Mouse (Mus musculus): ENCODE results near the gene Klf6. TPM values are rescaled to one million over a fixed set of nuclear protein-coding genes. Genes with fewer than 3 reads are reported as not detected.

Klf6 gene
- polyA plus RNA-seq, 1 experiment from 2014 or later = 23.9 TPM

GRCm38 (mm10) chr13:5897176-5897959 lies 36.1 kb downstream of the Klf6 start:
- Histone ChIP-seq H3K4me1 (ENCODE audit: control insufficient read depth, insufficient read depth, low read length) (no peaks in the 10 kb centered on the region), H3K4me3 (ENCODE audit: low read depth, low read length) (no peak overlapping the region), H3K27ac (replicated peaks; ENCODE audit: low read depth, low read length) (no peak overlapping the region), H3K9me3 (ENCODE audit: control insufficient read depth, low read length) (no peaks in the 10 kb centered on the region), H3K9ac (ENCODE audit: low read length) (no peak overlapping the region), H3K36me3 (ENCODE audit: control insufficient read depth, insufficient read depth, low read length) (no peaks in the 10 kb centered on the region), H3K4me2 (ENCODE audit: low read depth, severe bottlenecking) (no peak overlapping the region), H3K27me3 (ENCODE audit: control insufficient read depth, insufficient read depth, low read length) (no peaks in the 10 kb centered on the region)
- ATAC-seq (ENCODE audit: insufficient number of reproducible peaks, low FRiP score, low TSS enrichment, low read depth) (no peak), DNase-seq (ENCODE audit: low spot score) (no peak)
- 62% methylated on average over 14 of the region's 14 CpGs for WGBS

GRCm38 (mm10) chr13:5899021-5899420 lies 37.7 kb downstream of the Klf6 start:
- Histone ChIP-seq H3K4me1 (ENCODE audit: control insufficient read depth, insufficient read depth, low read length) (no peaks in the 10 kb centered on the region), H3K27me3 (ENCODE audit: control insufficient read depth, insufficient read depth, low read length) (no peaks in the 10 kb centered on the region), H3K27ac (replicated peaks; ENCODE audit: low read depth, low read length) (no peak overlapping the region), H3K36me3 (ENCODE audit: control insufficient read depth, insufficient read depth, low read length) (no peaks in the 10 kb centered on the region), H3K4me2 (ENCODE audit: low read depth, severe bottlenecking) (no peak overlapping the region), H3K4me3 (ENCODE audit: low read depth, low read length) (no peak overlapping the region), H3K9ac (ENCODE audit: low read length) (no peak overlapping the region), H3K9me3 (ENCODE audit: control insufficient read depth, low read length) (no peaks in the 10 kb centered on the region)
- 83% methylated on average over 1 of the region's 1 CpGs for WGBS
- ATAC-seq (ENCODE audit: insufficient number of reproducible peaks, low FRiP score, low TSS enrichment, low read depth) (no peak), DNase-seq (ENCODE audit: low spot score) (no peak)

- no peak for ATAC-seq (ENCODE audit: insufficient number of reproducible peaks, low FRiP score, low TSS enrichment, low read depth)
- 82% methylated on average over 3 of the region's 3 CpGs for WGBS
- Histone ChIP-seq H3K4me3 (ENCODE audit: low read depth, low read length) (no peak overlapping the region), H3K4me2 (ENCODE audit: low read depth, severe bottlenecking) (no peak overlapping the region), H3K27ac (replicated peaks; ENCODE audit: low read depth, low read length) (no peak overlapping the region), H3K36me3 (ENCODE audit: control insufficient read depth, insufficient read depth, low read length) (no peaks in the 10 kb centered on the region), H3K9ac (ENCODE audit: low read length) (no peak overlapping the region), H3K9me3 (ENCODE audit: control insufficient read depth, low read length) (no peaks in the 10 kb centered on the region), H3K27me3 (ENCODE audit: control insufficient read depth, insufficient read depth, low read length) (no peaks in the 10 kb centered on the region), H3K4me1 (ENCODE audit: control insufficient read depth, insufficient read depth, low read length) (no peaks in the 10 kb centered on the region)
- DNase-seq (ENCODE audit: low spot score) = no peak
These were observed 38.4 kb downstream of the Klf6 start for GRCm38 (mm10) chr13:5899641-5900040.

DNA sequence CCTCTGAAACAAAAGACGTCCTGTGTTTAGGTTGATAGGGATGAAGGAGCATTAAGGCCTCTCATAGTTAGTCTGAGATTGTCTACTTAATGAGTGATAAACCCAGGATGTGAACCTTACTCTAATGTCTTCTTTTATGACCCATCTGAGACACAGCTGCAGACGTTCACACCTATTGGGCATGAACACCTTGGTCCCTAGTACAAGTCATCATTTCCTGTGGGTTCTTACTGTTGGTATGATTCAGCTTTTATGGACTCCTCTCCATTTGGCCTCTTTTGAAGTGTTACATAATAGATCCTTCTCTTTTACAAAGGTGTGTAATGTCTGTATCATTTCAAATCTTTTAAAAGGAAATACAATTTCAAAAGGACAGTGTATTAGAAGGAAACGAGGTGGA lies 51.9 kb downstream of the Klf6 start:
- no peaks in the 10 kb centered on the region for H3K9me3 ChIP-seq (ENCODE audit: control insufficient read depth, low read length)
- 65% methylated on average over 3 of the region's 3 CpGs for WGBS
- H3K4me2 ChIP-seq (ENCODE audit: low read depth, severe bottlenecking) = no peak overlapping the region
- no peak overlapping the region for H3K4me3 ChIP-seq (ENCODE audit: low read depth, low read length)
- no peak overlapping the region for H3K9ac ChIP-seq (ENCODE audit: low read length)
- DNase-seq (ENCODE audit: low spot score) (no peak), ATAC-seq (ENCODE audit: insufficient number of reproducible peaks, low FRiP score, low TSS enrichment, low read depth) (no peak)
- no peak overlapping the region for H3K27ac ChIP-seq (replicated peaks; ENCODE audit: low read depth, low read length)
- H3K36me3 ChIP-seq (ENCODE audit: control insufficient read depth, insufficient read depth, low read length) = no peaks in the 10 kb centered on the region
- no peaks in the 10 kb centered on the region for H3K27me3 ChIP-seq (ENCODE audit: control insufficient read depth, insufficient read depth, low read length)
- H3K4me1 ChIP-seq (ENCODE audit: control insufficient read depth, insufficient read depth, low read length) = no peaks in the 10 kb centered on the region

GRCm38 (mm10) chr13:5917360-5917759 lies 56.1 kb downstream of the Klf6 start:
- Histone ChIP-seq H3K27ac (replicated peaks; ENCODE audit: low read depth, low read length) (no peak overlapping the region), H3K9ac (ENCODE audit: low read length) (no peak overlapping the region), H3K4me2 (ENCODE audit: low read depth, severe bottlenecking) (no peak overlapping the region), H3K4me1 (ENCODE audit: control insufficient read depth, insufficient read depth, low read length) (no peaks in the 10 kb centered on the region), H3K4me3 (ENCODE audit: low read depth, low read length) (no peak overlapping the region), H3K27me3 (ENCODE audit: control insufficient read depth, insufficient read depth, low read length) (no peaks in the 10 kb centered on the region), H3K36me3 (ENCODE audit: control insufficient read depth, insufficient read depth, low read length) (no peaks in the 10 kb centered on the region), H3K9me3 (ENCODE audit: control insufficient read depth, low read length) (no peaks in the 10 kb centered on the region)
- no peak for ATAC-seq (ENCODE audit: insufficient number of reproducible peaks, low FRiP score, low TSS enrichment, low read depth)
- no peak for DNase-seq (ENCODE audit: low spot score)

DNA sequence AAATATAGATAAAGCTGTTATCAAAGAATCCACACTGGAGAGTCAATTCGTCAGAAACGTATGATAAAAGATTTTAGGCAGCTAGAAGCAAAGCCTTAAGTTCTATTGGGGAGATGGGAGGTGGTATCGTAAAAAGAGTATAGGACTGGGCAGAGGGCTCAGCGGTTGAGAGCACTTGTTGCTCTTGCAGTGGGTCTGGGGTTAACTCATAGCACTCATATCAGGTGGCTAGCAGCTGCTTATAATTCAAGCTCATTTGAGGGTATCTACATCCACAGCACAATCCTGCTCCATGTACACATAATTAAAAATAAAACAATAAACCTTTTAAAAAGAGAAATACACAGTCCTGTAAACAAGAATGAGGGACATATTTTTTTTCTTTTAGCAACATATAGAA lies 58.7 kb downstream of the Klf6 start:
- no peak for DNase-seq (ENCODE audit: low spot score)
- H3K9ac ChIP-seq (ENCODE audit: low read length) = no peak overlapping the region
- no peaks in the 10 kb centered on the region for H3K36me3 ChIP-seq (ENCODE audit: control insufficient read depth, insufficient read depth, low read length)
- no peaks in the 10 kb centered on the region for H3K4me1 ChIP-seq (ENCODE audit: control insufficient read depth, insufficient read depth, low read length)
- 84% methylated on average over 4 of the region's 4 CpGs for WGBS
- no peak for ATAC-seq (ENCODE audit: insufficient number of reproducible peaks, low FRiP score, low TSS enrichment, low read depth)
- H3K27ac ChIP-seq (replicated peaks; ENCODE audit: low read depth, low read length) = no peak overlapping the region
- H3K4me3 ChIP-seq (ENCODE audit: low read depth, low read length) = no peak overlapping the region
- no peak overlapping the region for H3K4me2 ChIP-seq (ENCODE audit: low read depth, severe bottlenecking)
- H3K27me3 ChIP-seq (ENCODE audit: control insufficient read depth, insufficient read depth, low read length) = no peaks in the 10 kb centered on the region
- H3K9me3 ChIP-seq (ENCODE audit: control insufficient read depth, low read length) = no peaks in the 10 kb centered on the region

Small RNA genes lying within 50 kb of the gene (microRNA-seq; reads per million reads assigned to microRNA genes)
- not detected for gene Gm26043
